Mouse (Mus musculus): ENCODE results near the gene Ank.

GRCm38 (mm10) chr15:27435409-27435808, 31.1 kb upstream of the Ank start:
- no peak for TF ChIP-seq POLR2A (IDR thresholded peaks at IDR 0.05; ENCODE audit: insufficient read depth, low read depth, low read length)
- TF ChIP-seq CTCF (IDR thresholded peaks at IDR 0.05) = no peak
